Mouse (Mus musculus) heart, postnatal 0 days (tissue): ENCODE measurements around the gene Msh2. TPM values are rescaled to one million over a fixed set of nuclear protein-coding genes. Genes with fewer than 3 reads are reported as not detected.
A peak's percentile ranks its signal among the peaks of the same experiment; 100 is the strongest.

Source experiments
- ATAC-seq: fragments of 200-750 bp; cut with Nextera tagmentation; 2 replicates; pipeline ENCODE4 v1.8.0; 2017; ENCODE audit warnings: low read depth, moderate number of reproducible peaks, moderate library complexity; ENCODE audit not compliant: insufficient read depth
- DNase-seq: peaks from one replicate; pipeline ENCODE4 v3.0.0-alpha.2; 2016; ENCODE audit warnings: low spot score
- H3K27ac ChIP-seq: fragments of 300-500 bp; sonication (generic); 2 replicates; pipeline ENCODE4 v1.5.1; 2014; ENCODE audit warnings: low read depth, mild to moderate bottlenecking
- H3K27me3 ChIP-seq: fragments of 300-500 bp; sonication (generic); 2 replicates; pipeline ENCODE4 v1.6.1; 2014; ENCODE audit warnings: low read length, mixed read lengths; ENCODE audit not compliant: control insufficient read depth, insufficient read depth
- H3K36me3 ChIP-seq: fragments of 300-500 bp; sonication (generic); replicated peaks from 2 replicates; pipeline ENCODE4 v1.6.1; 2014; ENCODE audit warnings: low read length, mixed read lengths; ENCODE audit not compliant: control insufficient read depth, insufficient read depth
- H3K4me1 ChIP-seq: fragments of 300-500 bp; sonication (generic); 2 replicates; pipeline ENCODE4 v1.6.1; 2014; ENCODE audit warnings: antibody characterized with exemption; ENCODE audit not compliant: control insufficient read depth, insufficient read depth
- H3K4me2 ChIP-seq: fragments of 300-500 bp; sonication (generic); 2 replicates; pipeline ENCODE4 v1.6.1; 2014; ENCODE audit warnings: low read depth, mild to moderate bottlenecking, low read length, moderate library complexity
- H3K4me3 ChIP-seq: fragments of 300-500 bp; sonication (generic); 2 replicates; pipeline ENCODE4 v1.5.1; 2014; ENCODE audit warnings: low read depth, low read length
- H3K9ac ChIP-seq: fragments of 300-500 bp; sonication (generic); replicated peaks from 2 replicates; pipeline ENCODE4 v1.6.1; 2014; ENCODE audit warnings: low read depth, low read length, mixed read lengths
- H3K9me3 ChIP-seq: fragments of 300-500 bp; sonication (generic); replicated peaks from 2 replicates; pipeline ENCODE4 v1.6.1; 2016; ENCODE audit warnings: low read length; ENCODE audit not compliant: control insufficient read depth
- CTCF ChIP-seq: IDR thresholded peaks from 2 replicates; pipeline ENCODE4 v1.5.1; 2016; ENCODE audit warnings: antibody characterized with exemption, control low read depth, low read depth
- EP300 ChIP-seq: IDR thresholded peaks from 2 replicates; pipeline ENCODE4 v1.6.1; 2016; ENCODE audit warnings: antibody characterized with exemption, low read depth
- WGBS: fragments of 180-500 bp; shearing (Covaris S2); extraction: QIAGEN DNeasy Blood & Tissue Kit; methylation state at CpG from one replicate; pipeline ENCODE4 v1.1.7; 2014; 5-methylcytosine and 5-hydroxymethylcytosine counted together
- polyA plus RNA-seq: library from polyadenylated mRNA; unstranded; fragments of >200 nt; fragmentation: Nextera tagmentation; extraction: Ambion mirVana; gene quantifications from 2 replicates; pipeline ENCODE4 v1.2.1, GENCODE M21; 2015
- total RNA-seq: library from RNA; depleted of rRNA; stranded (reverse); fragments of >200 nt; gene quantifications from 2 replicates; pipeline ENCODE4 v1.2.3, GENCODE M21; 2014; ENCODE audit warnings: low replicate concordance

The Msh2 gene
- total and polyA plus RNA-seq, 2 experiments from 2014 or later: 18.7 to 21.8 TPM

- Histone ChIP-seq H3K27me3 (peaks cover 55% of the 10 kb centered on the region), H3K36me3 (no peaks in the 10 kb centered on the region), H3K9me3 (no peaks in the 10 kb centered on the region), H3K9ac (no peak overlapping the region), H3K4me2 (peak overlapping the region; percentile 87), H3K27ac (no peak overlapping the region), H3K4me1 (peaks cover 4% of the 10 kb centered on the region; the same call in 1 of the 2 replicates), H3K4me3 (peak overlapping the region; percentile 62)
- no peak for DNase-seq
- 10% methylated on average over 32 of the region's 32 CpGs for WGBS
- no peak for ATAC-seq
- no peak for TF ChIP-seq EP300
- TF ChIP-seq CTCF: no peak
Observed at GRCm38 (mm10) chr17:87744985-87745925, 73.1 kb downstream of the Msh2 start.

- DNase-seq (no peak), ATAC-seq (peak; percentile 44; the same call in 1 of the 2 replicates)
- 2% methylated on average over 101 of the region's 101 CpGs for WGBS
- Histone ChIP-seq H3K27ac (no peak overlapping the region), H3K9me3 (no peaks in the 10 kb centered on the region), H3K4me3 (peak overlapping the region; percentile 62), H3K36me3 (no peaks in the 10 kb centered on the region), H3K27me3 (peaks cover 55% of the 10 kb centered on the region), H3K9ac (no peak overlapping the region), H3K4me2 (peak overlapping the region; percentile 87), H3K4me1 (peaks cover 4% of the 10 kb centered on the region; the same call in 1 of the 2 replicates)
- TF ChIP-seq EP300: no peak
- TF ChIP-seq CTCF: no peak
Observed at GRCm38 (mm10) chr17:87745926-87746888, 74.1 kb downstream of the Msh2 start.

GRCm38 (mm10) chr17:87760315-87760714 is 88.2 kb downstream of the Msh2 start:
- Histone ChIP-seq H3K4me2 (no peak overlapping the region), H3K27me3 (no peaks in the 10 kb centered on the region), H3K9ac (no peak overlapping the region), H3K36me3 (no peaks in the 10 kb centered on the region), H3K4me3 (no peak overlapping the region), H3K4me1 (no peaks in the 10 kb centered on the region), H3K27ac (no peak overlapping the region), H3K9me3 (no peaks in the 10 kb centered on the region)
- TF ChIP-seq EP300 (no peak), CTCF (no peak)
- ATAC-seq: no peak
- 77% methylated on average over 4 of the region's 4 CpGs for WGBS
- no peak for DNase-seq

GRCm38 (mm10) chr17:87763146-87763545 is 91.0 kb downstream of the Msh2 start:
- Histone ChIP-seq H3K27me3 (no peaks in the 10 kb centered on the region), H3K4me1 (no peaks in the 10 kb centered on the region), H3K4me2 (no peak overlapping the region), H3K9me3 (no peaks in the 10 kb centered on the region), H3K36me3 (no peaks in the 10 kb centered on the region), H3K27ac (no peak overlapping the region), H3K9ac (no peak overlapping the region), H3K4me3 (no peak overlapping the region)
- DNase-seq (no peak), ATAC-seq (no peak)
- TF ChIP-seq EP300: no peak
- no peak for TF ChIP-seq CTCF
- 51% methylated on average over 7 of the region's 7 CpGs for WGBS

GRCm38 (mm10) chr17:87765031-87765430 is 92.9 kb downstream of the Msh2 start:
- no peaks in the 10 kb centered on the region for H3K36me3 ChIP-seq
- H3K4me1 ChIP-seq: no peaks in the 10 kb centered on the region
- ATAC-seq (no peak), DNase-seq (no peak)
- H3K4me3 ChIP-seq: no peak overlapping the region
- 92% methylated on average over 11 of the region's 11 CpGs for WGBS
- no peak overlapping the region for H3K27ac ChIP-seq
- H3K9ac ChIP-seq: no peak overlapping the region
- no peak for TF ChIP-seq CTCF
- no peak for TF ChIP-seq EP300
- no peaks in the 10 kb centered on the region for H3K9me3 ChIP-seq
- H3K4me2 ChIP-seq: no peak overlapping the region
- H3K27me3 ChIP-seq: no peaks in the 10 kb centered on the region
